10 mouse cellular contexts compared by ENCODE assay signal in genomic region chr10:93672646-93673479, GRCm38 (mm10). TPM values are rescaled to one million over a fixed set of nuclear protein-coding genes. Genes with fewer than 3 reads are reported as not detected.
DNase-seq lines count a peak whose midpoint lies in the region; ATAC-seq and TF ChIP-seq lines count a peak whose summit lies in the region.
"Had no signal": no experiment of that assay in that cellular context is flagged by ENCODE, and none has a peak within 500 bp of the region (broad histone marks: within the 10 kb centered on the region; RNA-seq: fewer than 3 reads in every experiment).

No protein-coding gene starts in this region.

- peak; percentile 89 for ATAC-seq in heart, postnatal 0 days (ENCODE audit: insufficient read depth, low read depth)
- peak; percentile 71 for ATAC-seq in liver, embryonic 15.5 days (ENCODE audit: insufficient read depth)
- ATAC-seq in stomach, postnatal 0 days (ENCODE audit: low FRiP score, low TSS enrichment): no peak

- peak overlapping the region; percentile 11; the same call in 1 of the 2 replicates for H3K9ac ChIP-seq in heart, postnatal 0 days (replicated peaks; ENCODE audit: low read depth, low read length)
- H3K9ac ChIP-seq in liver, embryonic 15.5 days: peak overlapping the region; percentile 22; the same call in 1 of the 2 replicates
- no peak overlapping the region for H3K9ac ChIP-seq in stomach, postnatal 0 days (ENCODE audit: low read length)
- H3K9ac ChIP-seq: embryonic facial prominence, embryonic 13.5 days; limb, embryonic 13.5 days had no signal

- no peaks in the 10 kb centered on the region for H3K79me3 ChIP-seq in C2C12 (ENCODE audit: low read depth)

- TF ChIP-seq CTCF in C2C12 (IDR thresholded peaks at IDR 0.05; ENCODE audit: control insufficient read depth, insufficient read depth, insufficient read length): no peak
- no peak for TF ChIP-seq CTCF in heart, postnatal 0 days (IDR thresholded peaks at IDR 0.05; ENCODE audit: low read depth)
- no peak for TF ChIP-seq CTCF in stomach, postnatal 0 days (IDR thresholded peaks at IDR 0.05; ENCODE audit: low read depth)

- TF ChIP-seq EP300 in heart, postnatal 0 days (IDR thresholded peaks at IDR 0.05; ENCODE audit: low read depth): peak; percentile 69; the same call in 1 of the 2 replicates
- TF ChIP-seq EP300 in stomach, postnatal 0 days (optimal IDR thresholded peaks at IDR 0.05): no peak

- H3K4me2 ChIP-seq in heart, postnatal 0 days (ENCODE audit: low read depth, low read length): peak overlapping the region; percentile 52
- peak overlapping the region; percentile 58 for H3K4me2 ChIP-seq in liver, embryonic 15.5 days
- H3K4me2 ChIP-seq in stomach, postnatal 0 days (replicated peaks; ENCODE audit: low read depth): no peak overlapping the region
- H3K4me2 ChIP-seq: embryonic facial prominence, embryonic 13.5 days; limb, embryonic 13.5 days had no signal

- H3K4me1 ChIP-seq in heart, postnatal 0 days (ENCODE audit: control insufficient read depth, insufficient read depth): peaks cover 13% of the 10 kb centered on the region
- peaks cover 63% of the 10 kb centered on the region for H3K4me1 ChIP-seq in liver, embryonic 15.5 days (replicated peaks)
- H3K4me1 ChIP-seq in stomach, postnatal 0 days (replicated peaks; ENCODE audit: control insufficient read depth, insufficient read depth): no peaks in the 10 kb centered on the region
- H3K4me1 ChIP-seq: embryonic facial prominence, embryonic 13.5 days; limb, embryonic 13.5 days had no signal

- no peaks in the 10 kb centered on the region for H3K27me3 ChIP-seq in C2C12 (ENCODE audit: control insufficient read depth, insufficient read depth, insufficient read length)
- H3K27me3 ChIP-seq in heart, postnatal 0 days (ENCODE audit: control insufficient read depth, insufficient read depth, low read length): no peaks in the 10 kb centered on the region
- no peaks in the 10 kb centered on the region for H3K27me3 ChIP-seq in liver, embryonic 15.5 days
- no peaks in the 10 kb centered on the region for H3K27me3 ChIP-seq in stomach, postnatal 0 days (ENCODE audit: control insufficient read depth, insufficient read depth, low read length)
- H3K27me3 ChIP-seq: embryonic facial prominence, embryonic 13.5 days; limb, embryonic 13.5 days had no signal

- no peaks in the 10 kb centered on the region for H3K9me3 ChIP-seq in heart, postnatal 0 days (replicated peaks; ENCODE audit: control insufficient read depth, low read length)
- H3K9me3 ChIP-seq in liver, embryonic 15.5 days (replicated peaks): no peaks in the 10 kb centered on the region
- H3K9me3 ChIP-seq in stomach, postnatal 0 days (ENCODE audit: control insufficient read depth, low read length): no peaks in the 10 kb centered on the region
- H3K9me3 ChIP-seq: embryonic facial prominence, embryonic 13.5 days; limb, embryonic 13.5 days had no signal

- peak overlapping the region; percentile 92 for H3K27ac ChIP-seq in heart, postnatal 0 days (ENCODE audit: low read depth)
- peak overlapping the region; percentile 73 for H3K27ac ChIP-seq in liver, embryonic 15.5 days (replicated peaks)
- H3K27ac ChIP-seq in stomach, postnatal 0 days (replicated peaks): no peak overlapping the region
- H3K27ac ChIP-seq: embryonic facial prominence, embryonic 13.5 days; limb, embryonic 13.5 days had no signal

- 25% methylated on average over 22 of the region's 22 CpGs for WGBS in heart, postnatal 0 days
- 25% methylated on average over 22 of the region's 22 CpGs for WGBS in liver, embryonic 15.5 days (ENCODE audit: insufficient replicate concordance)
- WGBS in stomach, postnatal 0 days: 61% methylated on average over 22 of the region's 22 CpGs

- H3K36me3 ChIP-seq in C2C12 (ENCODE audit: control insufficient read depth, insufficient read depth): no peaks in the 10 kb centered on the region
- no peaks in the 10 kb centered on the region for H3K36me3 ChIP-seq in heart, postnatal 0 days (replicated peaks; ENCODE audit: control insufficient read depth, insufficient read depth, low read length)
- H3K36me3 ChIP-seq in liver, embryonic 15.5 days (replicated peaks): no peaks in the 10 kb centered on the region
- no peaks in the 10 kb centered on the region for H3K36me3 ChIP-seq in stomach, postnatal 0 days (ENCODE audit: control insufficient read depth, insufficient read depth, low read length)
- H3K36me3 ChIP-seq: embryonic facial prominence, embryonic 13.5 days had no signal

- no peak overlapping the region for H3ac ChIP-seq in C2C12 (ENCODE audit: control insufficient read depth, insufficient read length, low read depth)

- H3K4me3 ChIP-seq in C2C12 (ENCODE audit: insufficient read depth, poor library complexity, severe bottlenecking): no peak overlapping the region
- peak overlapping the region; percentile 19 for H3K4me3 ChIP-seq in heart, postnatal 0 days (ENCODE audit: low read depth, low read length)
- H3K4me3 ChIP-seq in liver, embryonic 15.5 days (replicated peaks): peak overlapping the region; percentile 25; the same call in 1 of the 2 replicates
- H3K4me3 ChIP-seq in stomach, postnatal 0 days (ENCODE audit: low read depth, low read length): no peak overlapping the region
- H3K4me3 ChIP-seq: embryonic facial prominence, embryonic 13.5 days; limb, embryonic 13.5 days had no signal

- DNase-seq in c-Kit-positive CD71-positive TER-119-positive erythroid progenitor cells, embryonic 14.5 days (ENCODE audit: low spot score): peak; percentile 47
- DNase-seq in heart, postnatal 0 days (ENCODE audit: low spot score): peak; percentile 88
- no peak for DNase-seq in stomach, postnatal 0 days (ENCODE audit: low spot score)
- DNase-seq in retina, embryonic 14.5 days (ENCODE audit: low spot score): no peak
- DNase-seq in cerebellum, postnatal 25 days: no peak
- no peak for DNase-seq in thymus, postnatal 14 days

- H3K79me2 ChIP-seq in C2C12 (ENCODE audit: control insufficient read depth, insufficient read depth): no peaks in the 10 kb centered on the region

TF ChIP-seq in C2C12, 6 proteins besides CTCF, POLR2A, EP300 and RAD21:
- TF ChIP-seq MYOD1 (IDR thresholded peaks at IDR 0.05; ENCODE audit: control insufficient read depth, insufficient read length, low read depth) (no peak), USF1 (IDR thresholded peaks at IDR 0.05; ENCODE audit: low read depth) (peak; percentile 7)
TF ChIP-seq in C2C12: peak in this region for 1.

RNA-seq across cellular contexts. Expression of gene Ntn4, which starts 32.4 kb away (rescaled TPM):
- polyA plus RNA-seq in C2C12 (2012; fragmentation: generic; extraction: Trizol): 0.48 TPM
- 36.0 and 37.2 TPM in 2 replicates for total RNA-seq in heart, postnatal 0 days (2014; rRNA removed; ENCODE audit: low replicate concordance)
- polyA plus RNA-seq in heart, postnatal 0 days (2015; fragmentation: Nextera tagmentation; extraction: Ambion mirVana): 2.1 and 2.5 TPM in 2 replicates
- 0.07 and 0.09 TPM in 2 replicates for polyA plus RNA-seq in liver, embryonic 15.5 days (2015; fragmentation: Nextera tagmentation; extraction: Ambion mirVana)
- 0.76 and 0.81 TPM in 2 replicates for polyA plus RNA-seq in stomach, postnatal 0 days (2015; fragmentation: Nextera tagmentation; extraction: Ambion mirVana)

Comparison
In these comparisons a context has a peak if more than half of its experiments do, and no peak if none do; other contexts are left out.
1. H3K4me3 ChIP-seq: peak in heart, postnatal 0 days (single experiment) and liver, embryonic 15.5 days (single experiment); none in C2C12 (single experiment) and stomach, postnatal 0 days (single experiment).
2. DNase-seq: peak in c-Kit-positive CD71-positive TER-119-positive erythroid progenitor cells, embryonic 14.5 days (single experiment) and heart, postnatal 0 days (single experiment); none in stomach, postnatal 0 days (single experiment), retina, embryonic 14.5 days (single experiment), cerebellum, postnatal 25 days (0 of 2) and thymus, postnatal 14 days (single experiment).